Mouse (Mus musculus): ENCODE data around the gene Psen2. TPM values are rescaled to one million over a fixed set of nuclear protein-coding genes. Genes with fewer than 3 reads are reported as not detected.

Gene Psen2
- polyA plus RNA-seq, 1 experiment = 3.1 TPM

DNA sequence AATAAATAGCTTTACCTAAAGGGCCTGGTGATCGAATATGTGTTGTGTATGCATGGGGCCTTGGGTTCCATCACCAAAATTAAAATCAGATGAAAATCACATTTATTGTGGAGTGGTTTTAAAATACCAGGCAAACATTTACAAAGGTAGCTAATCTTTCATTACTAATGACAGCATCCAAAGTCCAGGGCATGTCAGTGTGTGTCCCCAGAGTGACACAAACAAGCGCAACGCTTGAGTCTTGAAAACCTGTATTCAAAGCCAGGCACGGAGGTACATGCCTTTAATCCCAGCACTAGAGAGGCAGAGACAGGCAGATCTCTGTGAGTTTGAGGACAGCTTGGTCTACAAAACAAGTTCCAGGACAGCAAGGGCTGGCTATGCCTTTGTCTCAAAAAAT is 36.5 kb upstream of the Psen2 start:
- Histone ChIP-seq H3K36me3 (ENCODE audit: control insufficient read depth, insufficient read depth) (no peaks in the 10 kb centered on the region), H3ac (ENCODE audit: control insufficient read depth, insufficient read length, low read depth) (no peak overlapping the region), H3K4me3 (ENCODE audit: insufficient read depth, poor library complexity, severe bottlenecking) (no peak overlapping the region), H3K27me3 (ENCODE audit: control insufficient read depth, insufficient read depth, insufficient read length) (no peaks in the 10 kb centered on the region), H3K79me2 (ENCODE audit: control insufficient read depth, insufficient read depth) (no peaks in the 10 kb centered on the region), H3K79me3 (ENCODE audit: low read depth) (no peaks in the 10 kb centered on the region)
- TF ChIP-seq FOSL1 (IDR thresholded peaks at IDR 0.05; ENCODE audit: insufficient read depth, low read length, poor library complexity, severe bottlenecking) (no peak), MAX (IDR thresholded peaks at IDR 0.05) (no peak), CEBPB (IDR thresholded peaks at IDR 0.05; ENCODE audit: low read depth) (no peak), MYOG (IDR thresholded peaks at IDR 0.05; ENCODE audit: control insufficient read depth, extremely low read depth, insufficient read length) (no peak), USF1 (IDR thresholded peaks at IDR 0.05; ENCODE audit: low read depth) (no peak), CTCF (IDR thresholded peaks at IDR 0.05; ENCODE audit: control insufficient read depth, insufficient read depth, insufficient read length) (no peak), MYOD1 (IDR thresholded peaks at IDR 0.05; ENCODE audit: control insufficient read depth, insufficient read length, low read depth) (no peak)

DNA sequence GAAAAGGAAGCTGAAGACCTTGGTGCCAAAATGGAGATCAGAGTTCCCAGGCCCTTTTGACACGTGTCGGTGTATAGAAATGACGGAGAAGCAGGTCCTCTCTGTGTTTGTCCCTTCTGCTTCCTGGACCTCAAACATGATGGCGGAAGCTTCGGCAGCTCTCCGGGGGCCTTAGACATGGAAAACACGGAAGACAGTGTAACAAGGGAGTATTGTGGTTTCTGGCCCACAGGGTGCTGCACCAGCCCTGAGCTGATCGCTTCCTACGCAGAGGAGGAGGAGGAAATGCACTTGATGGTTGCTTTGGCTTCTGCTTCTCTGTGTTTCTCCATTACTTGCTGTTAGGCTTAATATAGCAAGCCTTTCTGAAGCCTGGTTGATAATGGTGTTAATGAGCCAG is 32.9 kb upstream of the Psen2 start:
- no peak for TF ChIP-seq USF1 (IDR thresholded peaks at IDR 0.05; ENCODE audit: low read depth)
- TF ChIP-seq CEBPB (IDR thresholded peaks at IDR 0.05; ENCODE audit: low read depth) = no peak
- TF ChIP-seq CTCF (IDR thresholded peaks at IDR 0.05; ENCODE audit: control insufficient read depth, insufficient read depth, insufficient read length) = no peak
- no peak for TF ChIP-seq MYOG (IDR thresholded peaks at IDR 0.05; ENCODE audit: control insufficient read depth, extremely low read depth, insufficient read length)
- TF ChIP-seq MAX (IDR thresholded peaks at IDR 0.05) = no peak
- TF ChIP-seq MYOD1 (IDR thresholded peaks at IDR 0.05; ENCODE audit: control insufficient read depth, insufficient read length, low read depth) = no peak
- no peak for TF ChIP-seq FOSL1 (IDR thresholded peaks at IDR 0.05; ENCODE audit: insufficient read depth, low read length, poor library complexity, severe bottlenecking)
- H3K79me3 ChIP-seq (ENCODE audit: low read depth) = no peaks in the 10 kb centered on the region
- H3K79me2 ChIP-seq (ENCODE audit: control insufficient read depth, insufficient read depth) = no peaks in the 10 kb centered on the region
- no peaks in the 10 kb centered on the region for H3K36me3 ChIP-seq (ENCODE audit: control insufficient read depth, insufficient read depth)
- no peak overlapping the region for H3K4me3 ChIP-seq (ENCODE audit: insufficient read depth, poor library complexity, severe bottlenecking)
- no peak overlapping the region for H3ac ChIP-seq (ENCODE audit: control insufficient read depth, insufficient read length, low read depth)
- H3K27me3 ChIP-seq (ENCODE audit: control insufficient read depth, insufficient read depth, insufficient read length) = no peaks in the 10 kb centered on the region

DNA sequence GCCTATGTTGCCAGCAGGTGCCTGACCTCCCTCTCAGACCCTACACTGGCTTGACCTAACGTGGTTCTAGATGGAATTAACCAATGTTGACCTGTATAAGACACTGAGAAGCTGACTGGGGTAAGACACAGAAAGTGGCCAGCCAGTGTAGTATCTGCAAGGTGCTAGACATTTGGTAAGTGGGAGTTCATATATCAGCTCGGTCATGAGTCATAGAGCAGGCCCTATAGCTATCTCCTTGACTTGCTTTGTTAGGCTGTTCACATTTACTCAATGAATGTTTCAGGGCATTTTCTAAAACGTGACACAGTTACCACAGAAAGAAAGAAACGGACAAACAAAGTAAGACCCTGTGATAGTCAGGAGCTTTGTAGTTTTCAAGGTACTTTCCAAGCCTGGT is 27.1 kb upstream of the Psen2 start:
- Histone ChIP-seq H3K4me3 (ENCODE audit: insufficient read depth, poor library complexity, severe bottlenecking) (no peak overlapping the region), H3K27me3 (ENCODE audit: control insufficient read depth, insufficient read depth, insufficient read length) (no peaks in the 10 kb centered on the region), H3K36me3 (ENCODE audit: control insufficient read depth, insufficient read depth) (no peaks in the 10 kb centered on the region), H3K79me2 (ENCODE audit: control insufficient read depth, insufficient read depth) (no peaks in the 10 kb centered on the region), H3K79me3 (ENCODE audit: low read depth) (no peaks in the 10 kb centered on the region), H3ac (ENCODE audit: control insufficient read depth, insufficient read length, low read depth) (no peak overlapping the region)
- no peak for TF ChIP-seq MYOG (IDR thresholded peaks at IDR 0.05; ENCODE audit: control insufficient read depth, extremely low read depth, insufficient read length)
- no peak for TF ChIP-seq CTCF (IDR thresholded peaks at IDR 0.05; ENCODE audit: control insufficient read depth, insufficient read depth, insufficient read length)
- no peak for TF ChIP-seq MAX (IDR thresholded peaks at IDR 0.05)
- no peak for TF ChIP-seq MYOD1 (IDR thresholded peaks at IDR 0.05; ENCODE audit: control insufficient read depth, insufficient read length, low read depth)
- TF ChIP-seq CEBPB (IDR thresholded peaks at IDR 0.05; ENCODE audit: low read depth) = no peak
- TF ChIP-seq USF1 (IDR thresholded peaks at IDR 0.05; ENCODE audit: low read depth) = no peak
- TF ChIP-seq FOSL1 (IDR thresholded peaks at IDR 0.05; ENCODE audit: insufficient read depth, low read length, poor library complexity, severe bottlenecking) = no peak

DNA sequence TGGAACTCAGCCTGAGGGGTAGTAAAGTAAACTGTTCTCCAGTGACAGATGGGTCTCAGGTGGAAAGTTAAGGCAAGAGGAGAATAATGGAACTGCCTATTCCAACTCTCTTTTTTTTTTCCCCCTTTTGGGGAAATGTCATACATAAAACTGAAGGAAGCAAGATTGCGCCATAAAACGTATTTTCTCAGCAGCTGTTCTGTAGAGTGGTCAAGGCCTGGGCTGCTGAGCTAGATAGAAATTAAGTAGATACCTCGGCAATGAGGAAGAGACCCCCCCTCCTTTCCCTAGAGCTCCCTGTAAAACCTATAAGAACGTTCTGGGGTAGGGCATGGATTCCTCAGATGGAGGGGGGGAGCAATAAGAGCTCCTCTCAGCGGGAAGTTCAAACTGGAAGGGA is 26.6 kb upstream of the Psen2 start:
- Histone ChIP-seq H3ac (ENCODE audit: control insufficient read depth, insufficient read length, low read depth) (no peak overlapping the region), H3K4me3 (ENCODE audit: insufficient read depth, poor library complexity, severe bottlenecking) (no peak overlapping the region), H3K79me2 (ENCODE audit: control insufficient read depth, insufficient read depth) (no peaks in the 10 kb centered on the region), H3K79me3 (ENCODE audit: low read depth) (no peaks in the 10 kb centered on the region), H3K36me3 (ENCODE audit: control insufficient read depth, insufficient read depth) (no peaks in the 10 kb centered on the region), H3K27me3 (ENCODE audit: control insufficient read depth, insufficient read depth, insufficient read length) (no peaks in the 10 kb centered on the region)
- TF ChIP-seq CTCF (IDR thresholded peaks at IDR 0.05; ENCODE audit: control insufficient read depth, insufficient read depth, insufficient read length) (no peak), FOSL1 (IDR thresholded peaks at IDR 0.05; ENCODE audit: insufficient read depth, low read length, poor library complexity, severe bottlenecking) (no peak), USF1 (IDR thresholded peaks at IDR 0.05; ENCODE audit: low read depth) (no peak), MAX (IDR thresholded peaks at IDR 0.05) (no peak), CEBPB (IDR thresholded peaks at IDR 0.05; ENCODE audit: low read depth) (no peak), MYOD1 (IDR thresholded peaks at IDR 0.05; ENCODE audit: control insufficient read depth, insufficient read length, low read depth) (no peak), MYOG (IDR thresholded peaks at IDR 0.05; ENCODE audit: control insufficient read depth, extremely low read depth, insufficient read length) (no peak)

DNA sequence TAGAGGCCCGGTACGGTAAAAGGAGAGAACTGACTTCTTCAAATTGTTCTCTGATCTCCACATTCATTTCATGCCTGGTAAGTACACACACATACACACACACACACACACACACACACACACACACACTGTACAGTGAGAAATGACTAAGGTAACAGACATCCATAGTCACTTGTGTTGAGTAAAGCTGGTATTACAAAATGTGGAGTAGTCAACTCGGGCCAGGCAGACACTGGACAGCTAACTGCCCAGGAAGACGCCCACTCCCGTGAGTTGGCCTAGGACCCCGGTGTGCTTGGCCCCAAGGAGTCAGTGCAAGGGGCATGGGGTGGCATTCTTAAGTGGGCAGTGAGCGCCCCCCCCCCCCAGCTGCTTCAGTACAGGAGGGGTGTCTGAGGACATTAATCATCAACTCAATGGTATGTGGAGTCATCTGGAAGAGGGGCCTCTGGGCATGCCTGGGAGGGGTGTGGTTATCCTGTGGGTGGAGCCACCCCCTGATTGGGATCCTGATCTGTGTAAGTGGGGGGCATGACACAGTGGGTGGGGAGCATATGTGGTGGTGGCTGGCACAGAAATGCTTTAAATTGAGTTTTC is 25.7 kb upstream of the Psen2 start:
- TF ChIP-seq FOSL1 (IDR thresholded peaks at IDR 0.05; ENCODE audit: insufficient read depth, low read length, poor library complexity, severe bottlenecking) = no peak
- no peak for TF ChIP-seq MYOD1 (IDR thresholded peaks at IDR 0.05; ENCODE audit: control insufficient read depth, insufficient read length, low read depth)
- TF ChIP-seq USF1 (IDR thresholded peaks at IDR 0.05; ENCODE audit: low read depth) = no peak
- TF ChIP-seq MYOG (IDR thresholded peaks at IDR 0.05; ENCODE audit: control insufficient read depth, extremely low read depth, insufficient read length) = no peak
- no peak for TF ChIP-seq CEBPB (IDR thresholded peaks at IDR 0.05; ENCODE audit: low read depth)
- TF ChIP-seq MAX (IDR thresholded peaks at IDR 0.05) = no peak
- TF ChIP-seq CTCF (IDR thresholded peaks at IDR 0.05; ENCODE audit: control insufficient read depth, insufficient read depth, insufficient read length) = no peak
- no peaks in the 10 kb centered on the region for H3K27me3 ChIP-seq (ENCODE audit: control insufficient read depth, insufficient read depth, insufficient read length)
- H3K4me3 ChIP-seq (ENCODE audit: insufficient read depth, poor library complexity, severe bottlenecking) = no peak overlapping the region
- no peaks in the 10 kb centered on the region for H3K36me3 ChIP-seq (ENCODE audit: control insufficient read depth, insufficient read depth)
- H3K79me3 ChIP-seq (ENCODE audit: low read depth) = no peaks in the 10 kb centered on the region
- H3K79me2 ChIP-seq (ENCODE audit: control insufficient read depth, insufficient read depth) = no peaks in the 10 kb centered on the region
- H3ac ChIP-seq (ENCODE audit: control insufficient read depth, insufficient read length, low read depth) = no peak overlapping the region
